Mouse (Mus musculus) erythroid progenitor cell, adult 5-6 weeks (primary cell): ENCODE measurements around the gene Zfp148. TPM values are rescaled to one million over a fixed set of nuclear protein-coding genes. Genes with fewer than 3 reads are reported as not detected.
"Not testable (repeated sequence)": the region's sequence is repeated elsewhere in the genome, so short reads cannot be mapped to it uniquely, and the experiment has no call there.

Source experiments
- ATAC-seq: replicated peaks from 2 replicates; pipeline ENCODE4 v1.8.0; 2016; ENCODE audit warnings: moderate number of reproducible peaks, mild to moderate bottlenecking, moderate TSS enrichment, inconsistent platforms; ENCODE audit not compliant: poor library complexity, low FRiP score, severe bottlenecking
- total RNA-seq, 2 experiments: library from RNA; stranded (forward) in 1 of 2; stranded (reverse) in 1 of 2; fragments of 150-400 nt in 1 of 2; fragments of 186-747, 209-891 nt in 1 of 2; gene quantifications; 2 replicates each; pipeline versions ENCODE4 v1.2.3 to v1.2.4; 2015 to 2017; ENCODE audit warnings: low replicate concordance in 2 of 2

Gene Zfp148
- total RNA-seq, 2 experiments from 2014 or later: 8.6 to 34.0 TPM

GRCm38 (mm10) chr16:33380882-33381613 lies 412 bp downstream of the Zfp148 start:
- ATAC-seq: peak; percentile 46

- 0 out of 2 replicates have a peak, but pooled peaks have one; percentile 8 for ATAC-seq
These were observed 1.1 kb downstream of the Zfp148 start for GRCm38 (mm10) chr16:33381614-33382245.

- no peak for ATAC-seq
These were observed 1.7 kb downstream of the Zfp148 start for GRCm38 (mm10) chr16:33382341-33382740.

- no peak for ATAC-seq
These were observed 2.9 kb downstream of the Zfp148 start for GRCm38 (mm10) chr16:33383584-33383983.

- not testable (repeated sequence) for ATAC-seq
These were observed 3.4 kb downstream of the Zfp148 start for GRCm38 (mm10) chr16:33384057-33384456.

- ATAC-seq: no peak
These were observed 6.4 kb downstream of the Zfp148 start for GRCm38 (mm10) chr16:33387013-33387412.

GRCm38 (mm10) chr16:33387420-33387819 lies 6.8 kb downstream of the Zfp148 start:
- no peak for ATAC-seq

GRCm38 (mm10) chr16:33399913-33400782 lies 19.5 kb downstream of the Zfp148 start:
- ATAC-seq: peak; percentile 94

GRCm38 (mm10) chr16:33400943-33401342 lies 20.3 kb downstream of the Zfp148 start:
- no peak for ATAC-seq

- no peak for ATAC-seq
These were observed 22.6 kb downstream of the Zfp148 start for GRCm38 (mm10) chr16:33403258-33403657.

- ATAC-seq: no peak
These were observed 23.4 kb downstream of the Zfp148 start for GRCm38 (mm10) chr16:33404055-33404454.

- ATAC-seq: no peak
These were observed 24.9 kb downstream of the Zfp148 start for GRCm38 (mm10) chr16:33405487-33405886.

GRCm38 (mm10) chr16:33410151-33410550 lies 29.5 kb downstream of the Zfp148 start:
- no peak for ATAC-seq

GRCm38 (mm10) chr16:33410605-33411004 lies 30.0 kb downstream of the Zfp148 start:
- ATAC-seq: no peak

- ATAC-seq: no peak
These were observed 33.6 kb downstream of the Zfp148 start for GRCm38 (mm10) chr16:33414191-33414590.

GRCm38 (mm10) chr16:33415607-33416006 lies 35.0 kb downstream of the Zfp148 start:
- ATAC-seq: no peak

- ATAC-seq: no peak
These were observed 47.7 kb downstream of the Zfp148 start for GRCm38 (mm10) chr16:33428327-33428726.

- no peak for ATAC-seq
These were observed 51.0 kb downstream of the Zfp148 start for GRCm38 (mm10) chr16:33431660-33432059.

- ATAC-seq: no peak
These were observed 60.4 kb downstream of the Zfp148 start for GRCm38 (mm10) chr16:33441065-33441464.

- no peak for ATAC-seq
These were observed 66.2 kb downstream of the Zfp148 start for GRCm38 (mm10) chr16:33446830-33447229.
